Mouse (Mus musculus): Measurements from ENCODE around the gene Mki67. TPM values are rescaled to one million over a fixed set of nuclear protein-coding genes. Genes with fewer than 3 reads are reported as not detected.

The Mki67 gene
- 19.1 and 29.7 TPM in 2 replicates for polyA plus RNA-seq (2012; rRNA removed)

GRCm38 (mm10) chr7:135715642-135716444, at the start of gene Mki67:
Gene Mki67 (minus strand): TSS chr7:135716361.
- no peak for TF ChIP-seq CTCF (IDR thresholded peaks at IDR 0.05; ENCODE audit: borderline replicate concordance, control insufficient read depth, extremely low read depth, insufficient read depth, low read length, poor library complexity)
- peaks cover 9% of the 10 kb centered on the region for H3K4me1 ChIP-seq (replicated peaks; ENCODE audit: control insufficient read depth, insufficient read depth, low read length)
- no peaks in the 10 kb centered on the region; the same call in 1 of the 2 replicates for H3K36me3 ChIP-seq (ENCODE audit: control insufficient read depth, insufficient read depth, low read length)
- H3K4me3 ChIP-seq (ENCODE audit: control insufficient read depth, insufficient read depth, low read length), result peak within 1 kb of the TSS; percentile 96
- H3K27ac ChIP-seq (ENCODE audit: control insufficient read depth, insufficient read depth, low read length), result peak within 1 kb of the TSS; percentile 51
- peak; percentile 46 for DNase-seq
- no peaks in the 10 kb centered on the region for H3K27me3 ChIP-seq (ENCODE audit: control insufficient read depth, insufficient read depth, low read length)
- WGBS, result under 1% methylated on average over 77 of the region's 82 CpGs

- 74% methylated on average over 2 of the region's 2 CpGs for WGBS
- Histone ChIP-seq H3K27me3 (ENCODE audit: control insufficient read depth, insufficient read depth, low read length) (no peaks in the 10 kb centered on the region), H3K4me1 (replicated peaks; ENCODE audit: control insufficient read depth, insufficient read depth, low read length) (no peaks in the 10 kb centered on the region), H3K27ac (ENCODE audit: control insufficient read depth, insufficient read depth, low read length) (no peak overlapping the region), H3K4me3 (ENCODE audit: control insufficient read depth, insufficient read depth, low read length) (no peak overlapping the region), H3K36me3 (ENCODE audit: control insufficient read depth, insufficient read depth, low read length) (no peaks in the 10 kb centered on the region)
- no peak for DNase-seq
- no peak for TF ChIP-seq CTCF (IDR thresholded peaks at IDR 0.05; ENCODE audit: borderline replicate concordance, control insufficient read depth, extremely low read depth, insufficient read depth, low read length, poor library complexity)
Observed at GRCm38 (mm10) chr7:135763311-135763710, 47.1 kb upstream of the Mki67 start.

- H3K27me3 ChIP-seq (ENCODE audit: control insufficient read depth, insufficient read depth, low read length), result no peaks in the 10 kb centered on the region
- no peaks in the 10 kb centered on the region for H3K4me1 ChIP-seq (replicated peaks; ENCODE audit: control insufficient read depth, insufficient read depth, low read length)
- no peak overlapping the region for H3K27ac ChIP-seq (ENCODE audit: control insufficient read depth, insufficient read depth, low read length)
- DNase-seq, result no peak
- no peak for TF ChIP-seq CTCF (IDR thresholded peaks at IDR 0.05; ENCODE audit: borderline replicate concordance, control insufficient read depth, extremely low read depth, insufficient read depth, low read length, poor library complexity)
- TF ChIP-seq POLR2A (IDR thresholded peaks at IDR 0.05; ENCODE audit: control insufficient read depth, extremely low read depth, insufficient read depth, low read length, poor library complexity), result no peak
- H3K36me3 ChIP-seq (ENCODE audit: control insufficient read depth, insufficient read depth, low read length), result no peaks in the 10 kb centered on the region
- H3K4me3 ChIP-seq (ENCODE audit: control insufficient read depth, insufficient read depth, low read length), result no peak overlapping the region
- WGBS, result 59% methylated on average over 12 of the region's 12 CpGs
Observed at GRCm38 (mm10) chr7:135758754-135759510, 42.8 kb upstream of the Mki67 start.

GRCm38 (mm10) chr7:135758171-135758570, 42.0 kb upstream of the Mki67 start:
- DNase-seq, result no peak
- Histone ChIP-seq H3K27ac (ENCODE audit: control insufficient read depth, insufficient read depth, low read length) (no peak overlapping the region), H3K4me1 (replicated peaks; ENCODE audit: control insufficient read depth, insufficient read depth, low read length) (no peaks in the 10 kb centered on the region), H3K4me3 (ENCODE audit: control insufficient read depth, insufficient read depth, low read length) (no peak overlapping the region), H3K36me3 (ENCODE audit: control insufficient read depth, insufficient read depth, low read length) (no peaks in the 10 kb centered on the region), H3K27me3 (ENCODE audit: control insufficient read depth, insufficient read depth, low read length) (no peaks in the 10 kb centered on the region)
- 82% methylated on average over 4 of the region's 4 CpGs for WGBS
- TF ChIP-seq CTCF (IDR thresholded peaks at IDR 0.05; ENCODE audit: borderline replicate concordance, control insufficient read depth, extremely low read depth, insufficient read depth, low read length, poor library complexity), result no peak
- TF ChIP-seq POLR2A (IDR thresholded peaks at IDR 0.05; ENCODE audit: control insufficient read depth, extremely low read depth, insufficient read depth, low read length, poor library complexity), result no peak

GRCm38 (mm10) chr7:135756984-135757586, 40.9 kb upstream of the Mki67 start:
- TF ChIP-seq CTCF (IDR thresholded peaks at IDR 0.05; ENCODE audit: borderline replicate concordance, control insufficient read depth, extremely low read depth, insufficient read depth, low read length, poor library complexity), result no peak
- TF ChIP-seq POLR2A (IDR thresholded peaks at IDR 0.05; ENCODE audit: control insufficient read depth, extremely low read depth, insufficient read depth, low read length, poor library complexity), result no peak

GRCm38 (mm10) chr7:135748986-135749385, 32.8 kb upstream of the Mki67 start:
- Histone ChIP-seq H3K4me1 (replicated peaks; ENCODE audit: control insufficient read depth, insufficient read depth, low read length) (no peaks in the 10 kb centered on the region), H3K27ac (ENCODE audit: control insufficient read depth, insufficient read depth, low read length) (no peak overlapping the region), H3K27me3 (ENCODE audit: control insufficient read depth, insufficient read depth, low read length) (no peaks in the 10 kb centered on the region), H3K36me3 (ENCODE audit: control insufficient read depth, insufficient read depth, low read length) (no peaks in the 10 kb centered on the region), H3K4me3 (ENCODE audit: control insufficient read depth, insufficient read depth, low read length) (no peak overlapping the region)
- no peak for DNase-seq
- TF ChIP-seq CTCF (IDR thresholded peaks at IDR 0.05; ENCODE audit: borderline replicate concordance, control insufficient read depth, extremely low read depth, insufficient read depth, low read length, poor library complexity), result no peak
- no peak for TF ChIP-seq POLR2A (IDR thresholded peaks at IDR 0.05; ENCODE audit: control insufficient read depth, extremely low read depth, insufficient read depth, low read length, poor library complexity)
- WGBS, result 87% methylated on average over 6 of the region's 6 CpGs

More at GRCm38 (mm10) chr7:135756984-135757586, 40.9 kb upstream of the Mki67 start:
- DNase-seq, result no peak
- no peaks in the 10 kb centered on the region for H3K36me3 ChIP-seq (ENCODE audit: control insufficient read depth, insufficient read depth, low read length)
- H3K4me3 ChIP-seq (ENCODE audit: control insufficient read depth, insufficient read depth, low read length), result no peak overlapping the region
- H3K27me3 ChIP-seq (ENCODE audit: control insufficient read depth, insufficient read depth, low read length), result no peaks in the 10 kb centered on the region
- no peaks in the 10 kb centered on the region for H3K4me1 ChIP-seq (replicated peaks; ENCODE audit: control insufficient read depth, insufficient read depth, low read length)
- WGBS, result 97% methylated on average over 6 of the region's 6 CpGs
- H3K27ac ChIP-seq (ENCODE audit: control insufficient read depth, insufficient read depth, low read length), result no peak overlapping the region
